Mouse (Mus musculus) hindbrain, embryonic 11.5 days (tissue): Measurements from ENCODE around the gene Wdr89. TPM values are rescaled to one million over a fixed set of nuclear protein-coding genes. Genes with fewer than 3 reads are reported as not detected.

ENCODE experiments used
- ATAC-seq: fragments of 200-750 bp; cut with Nextera tagmentation; 2 replicates; pipeline ENCODE4 v1.8.0; 2017; ENCODE audit warnings: mild to moderate bottlenecking, moderate TSS enrichment, moderate library complexity; ENCODE audit not compliant: low FRiP score
- DNase-seq: peaks from one replicate; pipeline ENCODE4 v3.0.0-alpha.2; 2015; ENCODE audit warnings: low spot score
- H3K27ac ChIP-seq: fragments of 300-500 bp; sonication (generic); 2 replicates; pipeline ENCODE4 v1.5.1; 2014; ENCODE audit warnings: mild to moderate bottlenecking, low read depth, low read length
- H3K27me3 ChIP-seq: fragments of 300-500 bp; sonication (generic); 2 replicates; pipeline ENCODE4 v1.6.1; 2014; ENCODE audit warnings: mild to moderate bottlenecking, low read length, moderate library complexity, mixed read lengths; ENCODE audit not compliant: control insufficient read depth, insufficient read depth
- H3K36me3 ChIP-seq: fragments of 300-500 bp; sonication (generic); 2 replicates; pipeline ENCODE4 v1.6.1; 2014; ENCODE audit warnings: mild to moderate bottlenecking, low read length, moderate library complexity, mixed read lengths; ENCODE audit not compliant: control insufficient read depth, insufficient read depth
- H3K4me1 ChIP-seq: fragments of 300-500 bp; sonication (generic); replicated peaks from 2 replicates; pipeline ENCODE4 v1.6.1; 2014; ENCODE audit warnings: low read length, mixed read lengths; ENCODE audit not compliant: control insufficient read depth, insufficient read depth
- H3K4me2 ChIP-seq: fragments of 300-500 bp; sonication (generic); replicated peaks from 2 replicates; pipeline ENCODE4 v1.6.1; 2014; ENCODE audit warnings: mild to moderate bottlenecking, low read depth, low read length
- H3K4me3 ChIP-seq: fragments of 300-500 bp; sonication (generic); 2 replicates; pipeline ENCODE4 v1.5.1; 2014; ENCODE audit warnings: low read depth, low read length
- H3K9ac ChIP-seq: fragments of 300-500 bp; sonication (generic); 2 replicates; pipeline ENCODE4 v1.6.1; 2014; ENCODE audit warnings: low read depth, low read length
- H3K9me3 ChIP-seq: fragments of 300-500 bp; sonication (generic); 2 replicates; pipeline ENCODE4 v1.6.1; 2016; ENCODE audit warnings: low read length; ENCODE audit not compliant: control insufficient read depth
- WGBS: fragments of 180-500 bp; shearing (Covaris S2); extraction: QIAGEN DNeasy Blood & Tissue Kit; methylation state at CpG from one replicate; pipeline ENCODE4 v1.1.7; 2014; 5-methylcytosine and 5-hydroxymethylcytosine counted together
- polyA plus RNA-seq: library from polyadenylated mRNA; unstranded; fragments of >200 nt; fragmentation: Nextera tagmentation; extraction: Ambion mirVana; gene quantifications from 2 replicates; pipeline ENCODE4 v1.2.1, GENCODE M21; 2014

The Wdr89 gene
- polyA plus RNA-seq, 1 experiment from 2014 or later, result 10.5 TPM

DNA sequence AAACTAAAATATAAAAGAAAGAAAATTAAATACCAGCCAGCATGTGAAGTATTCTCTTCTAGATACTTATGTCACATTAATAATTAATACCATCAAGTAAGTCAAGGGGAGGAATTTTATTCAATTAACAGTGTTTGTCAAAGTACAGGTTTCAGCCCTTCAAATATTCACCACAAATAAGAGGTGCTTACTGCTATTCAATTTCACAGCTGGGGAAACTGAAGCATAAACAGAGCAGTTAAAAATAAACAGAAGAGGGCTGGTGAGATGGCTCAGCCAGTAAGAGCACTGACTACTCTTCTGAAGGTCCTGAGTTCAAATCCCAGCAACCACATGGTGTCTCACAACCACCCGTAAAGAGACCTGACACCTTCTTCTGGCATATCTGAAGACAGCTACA is 7.0 kb downstream of the Wdr89 start:
- Histone ChIP-seq H3K27me3 (no peaks in the 10 kb centered on the region), H3K27ac (no peak overlapping the region), H3K36me3 (no peaks in the 10 kb centered on the region), H3K9me3 (no peaks in the 10 kb centered on the region), H3K4me1 (no peaks in the 10 kb centered on the region), H3K9ac (no peak overlapping the region), H3K4me3 (no peak overlapping the region), H3K4me2 (no peak overlapping the region)
- WGBS, result 97% methylated on average over 1 of the region's 1 CpGs
- DNase-seq, result no peak
- ATAC-seq, result no peak

DNA sequence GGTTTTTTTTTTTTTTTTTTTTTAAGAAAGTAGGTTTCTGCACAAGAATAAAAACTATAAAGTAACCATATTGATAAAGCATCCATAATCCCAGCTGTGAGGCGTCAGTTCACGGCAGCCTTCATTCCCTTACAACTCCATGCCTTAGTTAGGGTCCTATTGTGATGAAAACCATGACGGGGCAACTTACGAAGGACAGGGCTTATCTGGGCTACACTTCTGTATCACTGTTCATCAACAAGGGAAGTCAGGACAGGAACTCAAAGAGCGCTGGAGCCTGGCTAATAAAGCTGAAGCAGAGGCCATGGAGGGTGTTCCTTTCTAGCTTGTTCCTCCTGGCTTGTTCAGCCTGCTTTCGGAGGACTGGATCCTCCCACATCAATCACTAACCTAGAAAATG is 10.9 kb downstream of the Wdr89 start:
- Histone ChIP-seq H3K27ac (no peak overlapping the region), H3K4me3 (no peak overlapping the region), H3K36me3 (no peaks in the 10 kb centered on the region), H3K9me3 (no peaks in the 10 kb centered on the region), H3K4me1 (no peaks in the 10 kb centered on the region), H3K27me3 (no peaks in the 10 kb centered on the region), H3K4me2 (no peak overlapping the region), H3K9ac (no peak overlapping the region)
- ATAC-seq (no peak), DNase-seq (no peak)
- 85% methylated on average over 6 of the region's 6 CpGs for WGBS

DNA sequence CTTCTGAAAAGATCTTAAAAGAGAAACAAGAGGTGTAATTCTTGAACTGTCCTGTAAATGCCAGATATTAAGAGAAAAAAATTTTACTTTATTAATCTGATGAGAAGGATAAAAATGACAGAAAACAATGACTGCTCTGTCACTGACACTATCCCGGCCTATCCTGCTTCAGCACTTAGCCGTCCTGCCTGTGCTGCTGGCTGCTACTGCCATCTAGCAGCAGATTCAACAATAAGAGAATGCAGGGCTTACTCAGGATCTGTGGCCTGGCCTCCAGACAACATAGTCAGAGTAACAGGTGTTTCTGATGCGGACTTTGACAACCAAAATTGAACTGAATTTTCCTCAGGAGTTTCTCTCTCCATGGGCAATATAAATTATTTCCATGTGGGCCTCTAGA is 12.8 kb downstream of the Wdr89 start:
- H3K9me3 ChIP-seq, result no peaks in the 10 kb centered on the region
- H3K27ac ChIP-seq, result no peak overlapping the region
- no peak overlapping the region for H3K4me3 ChIP-seq
- DNase-seq (no peak), ATAC-seq (no peak)
- no peak overlapping the region for H3K4me2 ChIP-seq
- no peak overlapping the region for H3K9ac ChIP-seq
- no peaks in the 10 kb centered on the region for H3K4me1 ChIP-seq
- no peaks in the 10 kb centered on the region for H3K36me3 ChIP-seq
- no peaks in the 10 kb centered on the region for H3K27me3 ChIP-seq
- 47% methylated on average over 3 of the region's 3 CpGs for WGBS

DNA sequence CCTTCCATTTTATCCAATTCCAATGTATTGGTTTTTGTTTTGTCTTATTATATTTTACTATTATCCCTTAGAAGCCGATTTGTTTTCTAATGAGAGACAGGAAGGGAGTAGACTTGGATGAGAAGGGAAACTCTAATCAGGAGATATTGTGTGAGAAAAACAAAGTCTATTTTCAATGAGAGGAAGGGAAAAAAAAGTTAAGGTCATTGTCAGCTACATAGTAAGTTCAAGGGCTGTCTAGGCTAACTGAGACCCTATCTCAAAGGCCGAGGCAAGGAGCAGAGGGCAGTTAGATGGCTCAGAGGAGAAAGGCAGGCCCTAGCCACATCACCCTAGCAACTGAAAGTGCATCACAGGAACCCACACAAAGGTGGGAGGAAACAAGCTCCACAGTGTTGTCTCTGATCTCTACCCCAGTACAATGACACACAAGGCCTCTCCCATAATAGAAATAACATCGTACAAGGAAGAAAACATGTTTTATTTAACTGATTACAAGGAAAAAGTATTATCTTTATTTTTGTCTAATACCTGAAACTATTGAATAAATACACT is 15.0 kb downstream of the Wdr89 start:
- Histone ChIP-seq H3K4me2 (no peak overlapping the region), H3K4me3 (no peak overlapping the region), H3K4me1 (no peaks in the 10 kb centered on the region), H3K9ac (no peak overlapping the region), H3K9me3 (no peaks in the 10 kb centered on the region), H3K27me3 (no peaks in the 10 kb centered on the region), H3K36me3 (no peaks in the 10 kb centered on the region), H3K27ac (no peak overlapping the region)
- ATAC-seq (no peak), DNase-seq (no peak)
- WGBS, result 83% methylated on average over 3 of the region's 3 CpGs

DNA sequence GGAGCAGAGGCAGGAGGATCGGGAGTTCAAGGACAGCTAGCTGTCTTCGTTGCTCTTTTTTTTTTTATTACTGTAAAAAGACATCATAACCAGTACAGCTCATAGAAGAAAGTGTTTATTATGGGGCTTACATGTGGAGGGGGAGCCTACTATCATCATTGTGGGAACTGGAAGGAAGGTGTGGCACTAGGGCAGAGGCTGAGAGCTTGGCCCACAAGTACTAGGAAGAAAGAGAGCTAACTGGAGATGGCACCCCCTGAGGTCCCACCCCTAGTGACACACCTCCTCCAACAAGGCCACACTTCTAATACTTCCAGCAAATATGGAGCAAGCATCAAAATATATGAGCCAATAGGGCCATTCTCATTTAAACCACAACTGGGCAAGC is 19.6 kb downstream of the Wdr89 start:
- H3K9me3 ChIP-seq, result no peaks in the 10 kb centered on the region
- H3K4me1 ChIP-seq, result no peaks in the 10 kb centered on the region
- H3K27ac ChIP-seq, result no peak overlapping the region
- H3K27me3 ChIP-seq, result no peaks in the 10 kb centered on the region
- 98% methylated on average over 2 of the region's 2 CpGs for WGBS
- H3K9ac ChIP-seq, result no peak overlapping the region
- ATAC-seq, result no peak
- no peak overlapping the region for H3K4me3 ChIP-seq
- DNase-seq, result no peak
- no peaks in the 10 kb centered on the region for H3K36me3 ChIP-seq
- H3K4me2 ChIP-seq, result no peak overlapping the region

DNA sequence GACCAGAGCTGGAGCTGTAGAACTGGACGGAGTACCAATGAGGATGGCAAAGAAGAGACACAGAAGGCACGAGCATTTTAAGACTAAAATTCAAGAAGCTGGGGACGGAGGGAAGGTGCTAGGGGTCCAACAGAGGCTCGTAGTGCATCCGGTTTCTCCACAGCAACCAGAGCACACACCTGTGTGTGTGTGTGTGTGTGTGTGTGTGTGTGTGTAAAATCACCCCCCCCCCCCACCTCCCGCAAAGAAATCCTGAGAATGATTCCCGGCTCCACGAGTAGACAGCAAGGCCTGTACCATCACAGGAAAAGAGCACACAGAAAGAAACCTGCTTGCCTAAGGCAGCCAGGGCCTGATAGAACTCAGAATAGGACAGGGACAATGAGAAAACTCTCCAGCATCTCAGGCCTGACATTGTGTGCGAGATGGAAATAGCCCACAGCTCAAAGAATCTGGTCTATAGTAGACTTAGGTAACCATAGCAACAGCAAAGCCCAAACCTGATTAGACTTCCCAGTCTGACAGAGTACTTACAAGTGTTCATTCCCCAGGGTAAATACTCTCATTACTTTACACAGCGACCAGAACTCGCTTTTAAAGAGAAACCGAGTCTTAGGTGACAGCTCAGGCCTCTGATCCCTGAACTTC is 20.2 kb downstream of the Wdr89 start:
- WGBS, result 74% methylated on average over 12 of the region's 12 CpGs
- Histone ChIP-seq H3K4me1 (no peaks in the 10 kb centered on the region), H3K9ac (no peak overlapping the region), H3K36me3 (no peaks in the 10 kb centered on the region), H3K27ac (no peak overlapping the region), H3K9me3 (no peaks in the 10 kb centered on the region), H3K4me2 (no peak overlapping the region), H3K27me3 (no peaks in the 10 kb centered on the region), H3K4me3 (no peak overlapping the region)
- ATAC-seq (no peak), DNase-seq (peak; percentile 26)

DNA sequence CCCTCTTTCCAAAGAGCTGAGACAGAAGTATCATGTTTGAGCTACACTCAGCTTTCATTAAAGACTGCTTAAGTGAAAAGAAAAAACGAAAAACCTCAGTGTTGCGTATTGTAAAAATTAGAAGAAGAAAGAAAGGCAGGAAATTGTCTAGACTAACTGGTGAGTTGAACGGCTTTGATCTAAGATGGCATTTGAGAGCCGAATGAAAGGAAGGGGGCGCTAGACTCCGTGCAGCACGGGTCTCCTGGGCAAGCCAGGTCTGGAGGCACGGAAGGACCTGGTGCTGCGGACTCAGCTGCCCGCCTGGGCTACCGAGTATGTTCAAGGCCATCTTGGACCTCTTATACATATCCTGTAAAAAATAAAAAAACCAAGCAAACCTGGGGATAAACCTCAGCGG is 21.1 kb downstream of the Wdr89 start:
- no peak for DNase-seq
- Histone ChIP-seq H3K4me3 (no peak overlapping the region), H3K9ac (no peak overlapping the region), H3K27me3 (no peaks in the 10 kb centered on the region), H3K9me3 (no peaks in the 10 kb centered on the region), H3K4me2 (no peak overlapping the region), H3K4me1 (no peaks in the 10 kb centered on the region), H3K36me3 (no peaks in the 10 kb centered on the region), H3K27ac (no peak overlapping the region)
- 59% methylated on average over 12 of the region's 12 CpGs for WGBS
- no peak for ATAC-seq

DNA sequence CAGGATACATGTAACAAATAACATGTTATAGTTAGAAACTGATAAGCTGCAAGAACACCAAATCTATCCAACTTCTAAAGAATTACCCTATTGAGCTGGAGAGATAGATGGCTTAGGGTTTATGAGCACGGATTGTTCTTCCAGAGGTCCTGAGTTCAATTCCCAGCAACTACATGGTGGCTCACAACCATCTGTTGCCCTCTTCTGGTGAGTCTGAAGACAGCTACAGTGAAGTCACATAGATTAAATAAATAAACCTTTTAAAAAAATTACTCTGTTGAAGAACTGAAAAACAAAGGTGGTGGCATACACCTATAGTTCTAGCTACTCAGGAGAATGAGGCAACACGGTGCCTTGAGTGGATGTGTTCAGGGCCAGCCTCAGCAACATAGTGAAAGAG is 21.7 kb downstream of the Wdr89 start:
- Histone ChIP-seq H3K27me3 (no peaks in the 10 kb centered on the region), H3K9me3 (no peaks in the 10 kb centered on the region), H3K4me3 (no peak overlapping the region), H3K27ac (no peak overlapping the region), H3K36me3 (no peaks in the 10 kb centered on the region), H3K9ac (no peak overlapping the region), H3K4me1 (no peaks in the 10 kb centered on the region), H3K4me2 (no peak overlapping the region)
- WGBS, result 83% methylated on average over 2 of the region's 2 CpGs
- ATAC-seq (no peak), DNase-seq (no peak)

DNA sequence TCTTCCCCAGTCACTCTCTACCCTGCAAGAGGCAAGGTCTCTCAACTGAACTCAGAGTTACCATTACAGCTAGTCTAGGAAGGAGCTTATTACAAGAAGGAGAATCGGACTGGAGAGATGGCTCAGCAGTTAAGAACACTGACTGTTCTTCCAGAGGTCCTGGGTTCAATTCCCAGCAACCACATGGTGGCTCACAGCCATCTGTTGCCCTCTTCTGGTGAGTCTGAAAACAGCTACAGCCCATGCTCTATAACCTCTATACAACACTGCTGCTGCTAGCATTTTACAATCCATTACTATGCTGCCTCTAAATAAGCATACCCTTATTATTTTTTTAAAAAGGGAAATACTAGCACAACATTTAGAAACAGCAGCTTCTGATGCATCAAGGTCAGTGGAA is 23.6 kb downstream of the Wdr89 start:
- H3K9ac ChIP-seq, result no peak overlapping the region
- H3K36me3 ChIP-seq, result no peaks in the 10 kb centered on the region
- no peak overlapping the region for H3K4me2 ChIP-seq
- ATAC-seq (no peak), DNase-seq (no peak)
- no peaks in the 10 kb centered on the region for H3K27me3 ChIP-seq
- no peak overlapping the region for H3K27ac ChIP-seq
- WGBS, result 100% methylated on average over 1 of the region's 1 CpGs
- no peaks in the 10 kb centered on the region for H3K9me3 ChIP-seq
- H3K4me1 ChIP-seq, result no peaks in the 10 kb centered on the region
- no peak overlapping the region for H3K4me3 ChIP-seq
